ENCODE assay signal across 13 mouse cellular contexts in genomic region chr13:49504510-49504909, GRCm38 (mm10). TPM values are rescaled to one million over a fixed set of nuclear protein-coding genes. Genes with fewer than 3 reads are reported as not detected.
A peak's percentile ranks its signal among the peaks of the same experiment; 100 is the strongest.
DNase-seq lines count a peak whose midpoint lies in the region; ATAC-seq and TF ChIP-seq lines count a peak whose summit lies in the region.
"Had no signal": no experiment of that assay in that cellular context is flagged by ENCODE, and none has a peak within 500 bp of the region (broad histone marks: within the 10 kb centered on the region; RNA-seq: fewer than 3 reads in every experiment).

Gene Ecm2, plus strand, starts transcription at chr13:49504810.

- H3K9me3 ChIP-seq in heart, embryonic 13.5 days: no peaks in the 10 kb centered on the region
- no peaks in the 10 kb centered on the region for H3K9me3 ChIP-seq in kidney, embryonic 15.5 days (replicated peaks)
- H3K9me3 ChIP-seq: liver, embryonic 15.5 days had no signal

- peak within 1 kb of the TSS; percentile 33 for H3K4me2 ChIP-seq in heart, embryonic 13.5 days
- no peak within 1 kb of the TSS for H3K4me2 ChIP-seq in kidney, embryonic 15.5 days
- H3K4me2 ChIP-seq: liver, embryonic 15.5 days had no signal

- no peaks in the 10 kb centered on the region for H3K36me3 ChIP-seq in heart, embryonic 13.5 days
- H3K36me3 ChIP-seq in kidney, embryonic 15.5 days: no peaks in the 10 kb centered on the region
- H3K36me3 ChIP-seq: liver, embryonic 15.5 days had no signal

- no peaks in the 10 kb centered on the region; the same call in none of the 2 replicates for H3K4me1 ChIP-seq in lung, adult 2 months (ENCODE audit: control insufficient read depth, insufficient read depth, low read length)
- peaks cover 13% of the 10 kb centered on the region for H3K4me1 ChIP-seq in heart, embryonic 13.5 days
- peaks cover 3% of the 10 kb centered on the region; the same call in 1 of the 2 replicates for H3K4me1 ChIP-seq in kidney, embryonic 15.5 days
- H3K4me1 ChIP-seq: liver, embryonic 15.5 days had no signal

- TF ChIP-seq CTCF in lung, adult 2 months (IDR thresholded peaks at IDR 0.05; ENCODE audit: insufficient read depth, low read length): no peak

- WGBS in lung, adult 2 months: 25% methylated on average over 4 of the region's 4 CpGs
- 70% methylated on average over 4 of the region's 4 CpGs for WGBS in heart, embryonic 13.5 days
- WGBS in kidney, embryonic 15.5 days: 70% methylated on average over 4 of the region's 4 CpGs

- ATAC-seq in heart, embryonic 13.5 days (ENCODE audit: extremely low read depth, insufficient number of reproducible peaks, low FRiP score, low TSS enrichment): no peak
- no peak for ATAC-seq in kidney, embryonic 15.5 days (replicated peaks; ENCODE audit: low FRiP score)
- ATAC-seq: Patski had no signal

- no peak for TF ChIP-seq POLR2A in lung, adult 2 months (IDR thresholded peaks at IDR 0.05; ENCODE audit: borderline replicate concordance, extremely low read depth, low read depth, low read length)

- no peak within 1 kb of the TSS for H3K9ac ChIP-seq in heart, embryonic 13.5 days
- no peak within 1 kb of the TSS for H3K9ac ChIP-seq in kidney, embryonic 15.5 days
- H3K9ac ChIP-seq: liver, embryonic 15.5 days had no signal

- peak within 1 kb of the TSS; percentile 50; the same call in 1 of the 2 replicates for H3K27ac ChIP-seq in heart, embryonic 13.5 days (replicated peaks)
- no peak within 1 kb of the TSS for H3K27ac ChIP-seq in kidney, embryonic 15.5 days
- H3K27ac ChIP-seq: liver, embryonic 15.5 days had no signal

- peak within 1 kb of the TSS; percentile 53 for H3K4me3 ChIP-seq in lung, adult 2 months (replicated peaks; ENCODE audit: extremely low read depth, low read depth, low read length)
- H3K4me3 ChIP-seq in heart, embryonic 13.5 days: peak within 1 kb of the TSS; percentile 21; the same call in 1 of the 2 replicates
- no peak within 1 kb of the TSS for H3K4me3 ChIP-seq in kidney, embryonic 15.5 days (replicated peaks)
- H3K4me3 ChIP-seq: liver, embryonic 15.5 days had no signal

- H3K27me3 ChIP-seq in heart, embryonic 13.5 days (replicated peaks): no peaks in the 10 kb centered on the region
- H3K27me3 ChIP-seq in kidney, embryonic 15.5 days: no peaks in the 10 kb centered on the region
- H3K27me3 ChIP-seq: liver, embryonic 15.5 days; Patski had no signal

- DNase-seq in heart, adult 18-20 months: peak in 1 of 2 experiments; percentile 27
- DNase-seq in heart, adult 11 months: no peak
- DNase-seq in lung, adult 2 months: no peak
- no peak for DNase-seq in lung, postnatal 14 days
- peak; percentile 4 for DNase-seq in induced T-regulatory cell, adult 2 months (ENCODE audit: low read depth)
- DNase-seq in adrenal gland, adult 8-10 months: no peak
- DNase-seq: adrenal gland, postnatal 25 days; cerebellum, adult 18-20 months; thymus, postnatal 14 days had no signal

RNA-seq across cellular contexts. Expression of gene Ecm2, which starts in this region (rescaled TPM):
- 10 to 100 TPM; 13.2 to 15.1 TPM for total RNA-seq in heart, adult 18-20 months (2021)
- polyA plus RNA-seq in lung, adult 2 months (2012; rRNA removed): 3.1 and 7.5 TPM in 2 replicates
- polyA plus RNA-seq in heart, embryonic 13.5 days (2015; fragmentation: Nextera tagmentation; extraction: Ambion mirVana): 2.7 and 3.2 TPM in 2 replicates
- 0.93 and 1.0 TPM in 2 replicates for polyA plus RNA-seq in kidney, embryonic 15.5 days (2015; fragmentation: Nextera tagmentation; extraction: Ambion mirVana)
- 10 to 100 TPM in 1 of 4 experiments, 1 to 10 TPM in 3; 6.0 to 10.1 (median 7.9) TPM for total RNA-seq in adrenal gland, adult 8-10 months (2022)
